Mouse (Mus musculus) thymus, adult 2 months (tissue): ENCODE results near the gene Fh1.

Source experiments
- CTCF ChIP-seq: fragments of 200-500 bp; IDR thresholded peaks from 2 replicates; pipeline ENCODE4 v1.5.1; 2012; ENCODE audit warnings: mild to moderate bottlenecking, control low read depth, low read length, moderate library complexity, borderline replicate concordance; ENCODE audit not compliant: control insufficient read depth, poor library complexity, insufficient read depth; ENCODE audit errors: extremely low read depth
- POLR2A ChIP-seq: fragments of 200-500 bp; IDR thresholded peaks from 2 replicates; pipeline ENCODE4 v1.6.1; 2012; ENCODE audit warnings: mild to moderate bottlenecking, low read length, control low read depth, moderate library complexity; ENCODE audit not compliant: control insufficient read depth, poor library complexity, insufficient read depth; ENCODE audit errors: extremely low read depth

DNA sequence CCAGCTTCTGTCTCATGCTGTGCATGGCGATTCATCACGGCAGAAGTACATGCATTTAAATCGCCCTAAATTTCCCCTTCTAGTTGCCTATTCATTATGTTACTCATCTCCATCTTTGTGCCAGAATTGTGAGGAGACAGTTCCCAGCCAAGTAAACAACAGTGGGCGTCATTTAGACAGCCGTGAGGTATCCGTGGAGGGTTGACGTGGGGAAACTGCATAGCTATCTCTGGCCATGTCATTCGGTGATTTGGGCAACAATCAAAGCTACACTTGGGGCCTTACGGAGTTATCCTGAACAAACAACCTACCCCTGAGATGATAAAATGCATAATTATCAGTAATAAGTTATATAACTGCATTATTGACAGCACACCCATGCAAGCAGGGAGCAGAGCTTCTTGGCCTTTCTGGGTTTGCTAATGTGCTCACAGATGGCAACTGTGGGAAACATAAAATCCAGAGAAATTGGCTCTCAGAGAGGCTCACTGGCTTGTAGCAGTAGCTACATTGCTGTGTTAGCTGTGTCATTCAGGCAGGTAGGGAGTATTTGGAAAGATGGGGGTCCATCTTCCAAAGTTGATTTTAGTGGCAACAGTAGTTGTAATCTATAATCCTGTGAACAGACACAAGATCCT, 45.7 kb downstream of the Fh1 start:
- no peak for TF ChIP-seq POLR2A
- no peak for TF ChIP-seq CTCF
